Mouse (Mus musculus): ENCODE results near the gene Dgkd. TPM values are rescaled to one million over a fixed set of nuclear protein-coding genes. Genes with fewer than 3 reads are reported as not detected.

Gene Dgkd
- polyA plus RNA-seq, 1 experiment = 109 TPM

- 55% methylated on average over 2 of the region's 2 CpGs for WGBS
- Histone ChIP-seq H3K4me3 (replicated peaks; ENCODE audit: insufficient read depth, low read depth, low read length) (no peak overlapping the region), H3K27ac (ENCODE audit: insufficient read depth, low read length) (no peak overlapping the region), H3K4me1 (ENCODE audit: control insufficient read depth, insufficient read depth, low read length) (peaks cover 12% of the 10 kb centered on the region; the same call in 1 of the 2 replicates), H3K27me3 (ENCODE audit: control insufficient read depth, insufficient read depth, low read length) (no peaks in the 10 kb centered on the region)
- no peak for DNase-seq
- TF ChIP-seq CTCF (IDR thresholded peaks at IDR 0.05; ENCODE audit: borderline replicate concordance, insufficient read depth, low read depth, low read length) (no peak), POLR2A (IDR thresholded peaks at IDR 0.05; ENCODE audit: borderline replicate concordance, insufficient read depth, low read length) (no peak)
These were observed 39.4 kb downstream of the Dgkd start for GRCm38 (mm10) chr1:87892499-87892898.

GRCm38 (mm10) chr1:87893414-87893813, 40.3 kb downstream of the Dgkd start:
- no peak for TF ChIP-seq CTCF (IDR thresholded peaks at IDR 0.05; ENCODE audit: borderline replicate concordance, insufficient read depth, low read depth, low read length)
- no peak for TF ChIP-seq POLR2A (IDR thresholded peaks at IDR 0.05; ENCODE audit: borderline replicate concordance, insufficient read depth, low read length)
- no peak overlapping the region for H3K4me3 ChIP-seq (replicated peaks; ENCODE audit: insufficient read depth, low read depth, low read length)
- H3K4me1 ChIP-seq (ENCODE audit: control insufficient read depth, insufficient read depth, low read length) = peaks cover 15% of the 10 kb centered on the region; the same call in 1 of the 2 replicates
- H3K27ac ChIP-seq (ENCODE audit: insufficient read depth, low read length) = no peak overlapping the region
- DNase-seq = no peak
- WGBS = 92% methylated on average over 4 of the region's 4 CpGs
- no peaks in the 10 kb centered on the region for H3K27me3 ChIP-seq (ENCODE audit: control insufficient read depth, insufficient read depth, low read length)

DNA sequence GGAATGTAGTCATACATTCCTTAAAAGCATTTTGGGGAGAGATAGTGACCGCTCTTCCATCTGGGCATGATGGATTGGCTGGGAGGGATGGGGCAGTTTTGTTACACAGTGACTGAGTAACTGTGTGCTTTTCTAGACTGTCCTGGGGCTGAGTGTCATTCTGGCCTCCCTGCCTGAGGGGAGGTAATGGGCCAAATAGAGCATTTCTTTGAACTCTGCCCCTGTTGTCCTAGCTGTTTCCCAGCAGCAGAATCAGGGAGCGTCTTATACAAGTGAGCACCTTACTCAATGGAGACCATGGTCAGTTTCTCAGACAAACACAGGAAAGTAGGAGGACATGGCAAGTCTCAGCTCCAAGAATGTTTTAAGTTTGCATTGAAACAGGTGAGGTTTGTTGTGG, 43.8 kb downstream of the Dgkd start:
- Histone ChIP-seq H3K27me3 (ENCODE audit: control insufficient read depth, insufficient read depth, low read length) (no peaks in the 10 kb centered on the region), H3K4me3 (replicated peaks; ENCODE audit: insufficient read depth, low read depth, low read length) (no peak overlapping the region), H3K27ac (ENCODE audit: insufficient read depth, low read length) (no peak overlapping the region), H3K4me1 (ENCODE audit: control insufficient read depth, insufficient read depth, low read length) (peaks cover 26% of the 10 kb centered on the region)
- DNase-seq = no peak
- TF ChIP-seq POLR2A (IDR thresholded peaks at IDR 0.05; ENCODE audit: borderline replicate concordance, insufficient read depth, low read length) (no peak), CTCF (IDR thresholded peaks at IDR 0.05; ENCODE audit: borderline replicate concordance, insufficient read depth, low read depth, low read length) (no peak)
- 90% methylated on average over 2 of the region's 2 CpGs for WGBS

DNA sequence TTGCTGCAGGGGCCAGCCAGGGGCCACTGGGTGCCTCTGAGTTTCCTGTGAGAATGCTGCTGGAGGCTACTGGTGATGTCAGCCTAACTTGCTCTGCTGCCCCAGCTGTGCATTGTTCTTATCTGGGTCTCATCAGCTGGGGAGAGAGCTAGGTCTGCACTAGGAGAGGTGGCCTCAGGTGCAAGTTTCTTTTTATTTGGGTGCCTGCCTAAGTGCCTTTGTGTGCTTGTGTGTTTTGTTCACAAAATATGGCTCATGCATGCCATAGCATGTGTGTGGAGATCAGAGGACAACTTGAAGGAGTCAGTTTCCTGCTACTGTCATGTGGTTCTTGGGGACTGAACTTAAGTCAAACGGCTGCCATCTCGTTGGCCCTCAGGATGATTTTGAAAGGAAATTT, 46.6 kb downstream of the Dgkd start:
- peak in 1 of 2 experiments; percentile 7 for DNase-seq
- H3K4me3 ChIP-seq (replicated peaks; ENCODE audit: insufficient read depth, low read depth, low read length) = no peak overlapping the region
- H3K27ac ChIP-seq (ENCODE audit: insufficient read depth, low read length) = no peak overlapping the region
- no peaks in the 10 kb centered on the region for H3K27me3 ChIP-seq (ENCODE audit: control insufficient read depth, insufficient read depth, low read length)
- H3K4me1 ChIP-seq (ENCODE audit: control insufficient read depth, insufficient read depth, low read length) = peaks cover 18% of the 10 kb centered on the region
- no peak for TF ChIP-seq CTCF (IDR thresholded peaks at IDR 0.05; ENCODE audit: borderline replicate concordance, insufficient read depth, low read depth, low read length)
- TF ChIP-seq POLR2A (IDR thresholded peaks at IDR 0.05; ENCODE audit: borderline replicate concordance, insufficient read depth, low read length) = no peak
- WGBS = 73% methylated on average over 2 of the region's 2 CpGs

GRCm38 (mm10) chr1:87900979-87901378, 47.9 kb downstream of the Dgkd start:
- H3K4me1 ChIP-seq (ENCODE audit: control insufficient read depth, insufficient read depth, low read length) = peaks cover 18% of the 10 kb centered on the region
- no peaks in the 10 kb centered on the region for H3K27me3 ChIP-seq (ENCODE audit: control insufficient read depth, insufficient read depth, low read length)
- 39% methylated on average over 6 of the region's 6 CpGs for WGBS
- H3K4me3 ChIP-seq (replicated peaks; ENCODE audit: insufficient read depth, low read depth, low read length) = no peak overlapping the region
- peak; percentile 34 to 55 for DNase-seq
- peak overlapping the region; percentile 4; the same call in 1 of the 2 replicates for H3K27ac ChIP-seq (ENCODE audit: insufficient read depth, low read length)
- TF ChIP-seq POLR2A (IDR thresholded peaks at IDR 0.05; ENCODE audit: borderline replicate concordance, insufficient read depth, low read length) (no peak), CTCF (IDR thresholded peaks at IDR 0.05; ENCODE audit: borderline replicate concordance, insufficient read depth, low read depth, low read length) (no peak)

DNA sequence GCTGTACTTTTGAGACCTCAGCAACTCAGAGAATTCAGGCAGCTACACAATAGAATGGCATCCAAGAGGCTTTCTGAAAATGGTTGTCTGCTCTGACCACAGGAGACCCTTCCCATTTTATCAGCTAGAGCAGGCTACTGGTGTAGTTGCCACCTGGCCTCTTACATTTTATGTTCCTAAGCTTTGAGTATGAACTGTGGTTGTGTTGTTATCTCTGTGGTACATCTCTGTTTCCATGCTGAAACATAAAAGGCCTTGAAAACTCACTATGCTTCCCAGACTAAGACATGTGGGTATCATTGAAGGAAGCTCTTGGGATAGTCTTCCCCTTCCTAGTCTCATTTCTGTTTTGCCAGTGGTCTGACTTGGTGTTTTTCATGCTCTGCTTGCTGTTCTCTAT, 49.1 kb downstream of the Dgkd start:
- Histone ChIP-seq H3K27me3 (ENCODE audit: control insufficient read depth, insufficient read depth, low read length) (no peaks in the 10 kb centered on the region), H3K27ac (ENCODE audit: insufficient read depth, low read length) (no peak overlapping the region)
- TF ChIP-seq POLR2A (IDR thresholded peaks at IDR 0.05; ENCODE audit: borderline replicate concordance, insufficient read depth, low read length) (no peak), CTCF (IDR thresholded peaks at IDR 0.05; ENCODE audit: borderline replicate concordance, insufficient read depth, low read depth, low read length) (no peak)

GRCm38 (mm10) chr1:87906361-87906956, 53.4 kb downstream of the Dgkd start:
- Histone ChIP-seq H3K4me3 (replicated peaks; ENCODE audit: insufficient read depth, low read depth, low read length) (no peak overlapping the region), H3K27ac (ENCODE audit: insufficient read depth, low read length) (no peak overlapping the region), H3K4me1 (ENCODE audit: control insufficient read depth, insufficient read depth, low read length) (peaks cover 17% of the 10 kb centered on the region), H3K27me3 (ENCODE audit: control insufficient read depth, insufficient read depth, low read length) (no peaks in the 10 kb centered on the region)
- WGBS = 41% methylated on average over 5 of the region's 5 CpGs
- peak in 1 of 2 experiments; percentile 55 for DNase-seq
- TF ChIP-seq CTCF (IDR thresholded peaks at IDR 0.05; ENCODE audit: borderline replicate concordance, insufficient read depth, low read depth, low read length) = peak; percentile 38; the same call in 1 of the 2 replicates
- TF ChIP-seq POLR2A (IDR thresholded peaks at IDR 0.05; ENCODE audit: borderline replicate concordance, insufficient read depth, low read length) = no peak

More for the DNA sequence above, 49.1 kb downstream of the Dgkd start:
- no peak overlapping the region for H3K4me3 ChIP-seq (replicated peaks; ENCODE audit: insufficient read depth, low read depth, low read length)
- H3K4me1 ChIP-seq (ENCODE audit: control insufficient read depth, insufficient read depth, low read length) = peaks cover 20% of the 10 kb centered on the region
- no peak for DNase-seq

DNA sequence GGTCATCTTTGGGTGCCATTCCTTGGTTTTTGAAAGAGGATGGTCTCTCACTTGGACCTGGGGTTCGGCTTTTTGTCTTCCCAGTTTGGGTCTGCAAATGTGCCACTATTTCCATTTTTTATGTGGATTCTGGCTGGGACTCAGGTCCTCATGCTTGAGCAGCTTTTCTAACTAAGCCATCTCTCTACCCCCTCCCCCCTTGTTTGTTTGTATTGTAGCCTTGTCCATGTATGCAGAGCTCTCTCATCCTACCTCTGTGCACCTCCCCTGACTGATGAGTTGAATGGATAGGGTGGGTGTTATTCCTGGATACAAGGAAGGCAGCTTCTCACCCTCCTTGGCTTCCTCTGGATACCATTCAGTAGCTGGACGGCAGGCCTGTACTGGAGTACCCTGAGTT, 54.9 kb downstream of the Dgkd start:
- Histone ChIP-seq H3K27ac (ENCODE audit: insufficient read depth, low read length) (no peak overlapping the region), H3K4me3 (replicated peaks; ENCODE audit: insufficient read depth, low read depth, low read length) (no peak overlapping the region), H3K4me1 (ENCODE audit: control insufficient read depth, insufficient read depth, low read length) (peaks cover 25% of the 10 kb centered on the region), H3K27me3 (ENCODE audit: control insufficient read depth, insufficient read depth, low read length) (no peaks in the 10 kb centered on the region)
- 35% methylated on average over 2 of the region's 2 CpGs for WGBS
- no peak for DNase-seq
- TF ChIP-seq POLR2A (IDR thresholded peaks at IDR 0.05; ENCODE audit: borderline replicate concordance, insufficient read depth, low read length) (no peak), CTCF (IDR thresholded peaks at IDR 0.05; ENCODE audit: borderline replicate concordance, insufficient read depth, low read depth, low read length) (no peak)
